Mouse (Mus musculus): ENCODE measurements at regions not wholly inside any gene's neighbourhood (a gene's known extent, or its start where the extent isn't known, plus 50 kb on each side); places are given as distances from the start of the nearest gene placed in this dataset.

DNA sequence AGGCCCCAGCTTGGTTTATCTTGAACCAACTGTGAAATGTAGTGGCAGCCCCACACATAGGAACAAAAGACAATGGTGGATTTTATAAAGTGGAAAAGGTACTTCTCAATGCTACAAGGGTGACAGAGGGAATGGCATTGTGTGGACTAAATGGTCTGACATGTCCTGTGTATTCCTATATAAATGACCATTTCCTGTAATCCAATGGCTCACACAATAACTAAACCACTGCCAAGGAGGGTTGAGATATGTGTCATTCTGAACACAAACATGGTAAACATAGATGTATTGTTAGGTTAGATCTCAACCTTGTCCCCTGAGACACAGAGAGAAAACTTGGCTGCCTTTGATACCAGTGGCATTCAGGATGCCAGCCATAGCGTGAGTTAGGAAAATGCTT, 51.0 kb upstream of the Slc24a5 start:
- no peak overlapping the region for H3K4me3 ChIP-seq (ENCODE audit: control insufficient read depth in 1 of 2, insufficient read depth in 1 of 2, low read depth in 1 of 2, low read length in 2 of 2)
- no peaks in the 10 kb centered on the region for H3K4me1 ChIP-seq (ENCODE audit: control insufficient read depth in 2 of 2, insufficient read depth in 2 of 2, low read length in 2 of 2)
- H3K9me3 ChIP-seq (ENCODE audit: control insufficient read depth, low read length) = peaks cover 4% of the 10 kb centered on the region
- no peak overlapping the region for H3K27ac ChIP-seq (replicated peaks in 1 of 2; ENCODE audit: control insufficient read depth in 1 of 2, insufficient read depth in 1 of 2, low read depth in 2 of 2, low read length in 2 of 2)
- H3K9ac ChIP-seq (ENCODE audit: low read length) = no peak overlapping the region
- ATAC-seq (ENCODE audit: insufficient number of reproducible peaks, insufficient read depth, low FRiP score, low read depth) = no peak
- no peak overlapping the region for H3K4me2 ChIP-seq (ENCODE audit: low read length)
- 79% methylated on average over 1 of the region's 1 CpGs for WGBS
- H3K36me3 ChIP-seq (ENCODE audit: control insufficient read depth, insufficient read depth, low read length) = no peaks in the 10 kb centered on the region
- H3K27me3 ChIP-seq (ENCODE audit: control insufficient read depth, insufficient read depth, low read length) = no peaks in the 10 kb centered on the region

All from heart, embryonic 14.5 days (tissue).